Mouse (Mus musculus) forebrain, embryonic 12.5 days (tissue): ENCODE data around the gene 4833439L19Rik. TPM values are rescaled to one million over a fixed set of nuclear protein-coding genes. Genes with fewer than 3 reads are reported as not detected.

Experiments
- ATAC-seq: fragments of 200-750 bp; cut with Nextera tagmentation; 2 replicates; pipeline ENCODE4 v1.8.0; 2017; ENCODE audit warnings: moderate TSS enrichment; ENCODE audit not compliant: low FRiP score
- H3K27ac ChIP-seq: fragments of 300-500 bp; sonication (generic); 2 replicates; pipeline ENCODE4 v1.5.1; 2016; ENCODE audit warnings: mild to moderate bottlenecking
- H3K27me3 ChIP-seq: fragments of 300-500 bp; sonication (generic); 2 replicates; pipeline ENCODE4 v1.6.1; 2016; ENCODE audit warnings: mild to moderate bottlenecking
- H3K36me3 ChIP-seq: fragments of 300-500 bp; sonication (generic); replicated peaks from 2 replicates; pipeline ENCODE4 v1.6.1; 2016; ENCODE audit warnings: mild to moderate bottlenecking
- H3K4me1 ChIP-seq: fragments of 300-500 bp; sonication (generic); 2 replicates; pipeline ENCODE4 v1.6.1; 2016
- H3K4me2 ChIP-seq: fragments of 300-500 bp; sonication (generic); 2 replicates; pipeline ENCODE4 v1.6.1; 2016; ENCODE audit warnings: mild to moderate bottlenecking, moderate library complexity
- H3K4me3 ChIP-seq: fragments of 300-500 bp; sonication (generic); replicated peaks from 2 replicates; pipeline ENCODE4 v1.5.1; 2016; ENCODE audit warnings: mild to moderate bottlenecking
- H3K9ac ChIP-seq: fragments of 300-500 bp; sonication (generic); 2 replicates; pipeline ENCODE4 v1.6.1; 2016; ENCODE audit warnings: mild to moderate bottlenecking
- H3K9me3 ChIP-seq: fragments of 300-500 bp; sonication (generic); 2 replicates; pipeline ENCODE4 v1.6.1; 2016
- WGBS: fragments of 180-500 bp; shearing (Covaris S2); methylation state at CpG from one replicate; pipeline ENCODE4 v1.1.7; 2016; 5-methylcytosine and 5-hydroxymethylcytosine counted together
- polyA plus RNA-seq: library from polyadenylated mRNA; unstranded; fragments of >200 nt; fragmentation: Nextera tagmentation; extraction: Ambion mirVana; gene quantifications from 2 replicates; pipeline ENCODE4 v1.2.1, GENCODE M21; 2016

The 4833439L19Rik gene
- polyA plus RNA-seq, 1 experiment from 2014 or later = 243 TPM

GRCm38 (mm10) chr13:54560608-54561007 lies 4.6 kb downstream of the 4833439L19Rik start:
- 98% methylated on average over 7 of the region's 7 CpGs for WGBS
- no peak for ATAC-seq
- H3K27ac ChIP-seq = no peak overlapping the region
- no peak overlapping the region for H3K4me3 ChIP-seq
- H3K36me3 ChIP-seq = peaks cover 73% of the 10 kb centered on the region
- peaks cover 19% of the 10 kb centered on the region for H3K4me1 ChIP-seq
- no peak overlapping the region for H3K4me2 ChIP-seq
- no peaks in the 10 kb centered on the region for H3K27me3 ChIP-seq
- no peaks in the 10 kb centered on the region for H3K9me3 ChIP-seq
- no peak overlapping the region for H3K9ac ChIP-seq

GRCm38 (mm10) chr13:54559656-54560055 lies 5.6 kb downstream of the 4833439L19Rik start:
- 90% methylated on average over 2 of the region's 2 CpGs for WGBS

DNA sequence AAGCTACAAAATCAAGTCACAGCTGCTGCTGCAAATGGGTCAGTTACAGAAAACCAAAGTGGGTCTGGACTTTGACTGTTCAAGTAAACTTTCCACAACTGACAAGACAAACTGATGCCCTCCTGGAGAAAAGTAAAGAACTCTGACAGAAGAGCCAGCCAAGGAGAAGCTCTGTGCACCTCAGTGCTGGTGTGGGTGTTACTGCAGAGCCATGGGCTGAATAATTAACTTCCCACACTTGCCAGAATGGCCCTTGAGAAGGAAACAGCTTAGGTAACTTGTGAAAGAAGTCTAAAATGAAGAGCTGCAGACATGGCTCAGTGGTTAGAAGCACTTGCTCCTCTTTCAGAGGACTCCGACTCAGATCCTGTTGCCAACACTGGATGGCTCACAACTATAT lies 7.6 kb downstream of the 4833439L19Rik start:
- Histone ChIP-seq H3K9ac (no peak overlapping the region), H3K4me3 (no peak overlapping the region), H3K27ac (no peak overlapping the region), H3K4me2 (no peak overlapping the region), H3K4me1 (0 out of 2 replicates have a peak, but pooled peaks cover 2% of the 10 kb centered on the region), H3K9me3 (no peaks in the 10 kb centered on the region), H3K36me3 (peaks cover 93% of the 10 kb centered on the region), H3K27me3 (no peaks in the 10 kb centered on the region)
- ATAC-seq = no peak
- 90% methylated on average over 1 of the region's 1 CpGs for WGBS

More at GRCm38 (mm10) chr13:54559656-54560055, 5.6 kb downstream of the 4833439L19Rik start:
- Histone ChIP-seq H3K27ac (no peak overlapping the region), H3K4me1 (peaks cover 19% of the 10 kb centered on the region), H3K4me3 (no peak overlapping the region), H3K4me2 (no peak overlapping the region), H3K9ac (no peak overlapping the region), H3K27me3 (no peaks in the 10 kb centered on the region), H3K9me3 (no peaks in the 10 kb centered on the region), H3K36me3 (peaks cover 81% of the 10 kb centered on the region)
- no peak for ATAC-seq

DNA sequence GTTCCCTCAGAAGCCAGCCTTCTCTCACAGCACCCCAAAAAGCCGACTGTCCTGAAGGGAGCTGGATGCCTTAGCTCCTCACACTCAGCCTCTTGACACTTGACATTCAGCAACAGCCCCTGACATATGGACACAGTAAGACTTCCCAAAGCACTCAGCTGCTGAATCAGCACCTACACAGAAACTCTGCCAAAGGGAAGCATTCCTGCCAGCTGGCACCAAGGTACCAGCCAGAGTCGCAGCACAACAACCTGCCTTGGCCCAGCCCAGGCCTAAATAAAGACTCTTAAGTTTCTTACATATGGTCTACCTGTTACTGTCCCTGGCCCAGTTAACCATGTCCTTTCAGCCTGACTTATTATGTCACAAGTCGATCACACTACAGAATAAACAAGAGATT lies 8.4 kb downstream of the 4833439L19Rik start:
- no peaks in the 10 kb centered on the region for H3K9me3 ChIP-seq
- H3K4me1 ChIP-seq = no peaks in the 10 kb centered on the region
- no peak for ATAC-seq
- peaks cover 95% of the 10 kb centered on the region for H3K36me3 ChIP-seq
- H3K9ac ChIP-seq = no peak overlapping the region
- no peaks in the 10 kb centered on the region for H3K27me3 ChIP-seq
- H3K27ac ChIP-seq = no peak overlapping the region
- no peak overlapping the region for H3K4me3 ChIP-seq
- WGBS = 90% methylated on average over 3 of the region's 3 CpGs
- no peak overlapping the region for H3K4me2 ChIP-seq

GRCm38 (mm10) chr13:54556176-54556575 lies 9.1 kb downstream of the 4833439L19Rik start:
- Histone ChIP-seq H3K4me3 (no peak overlapping the region), H3K4me2 (no peak overlapping the region), H3K9ac (no peak overlapping the region), H3K36me3 (peaks cover 95% of the 10 kb centered on the region), H3K4me1 (no peaks in the 10 kb centered on the region), H3K27me3 (no peaks in the 10 kb centered on the region), H3K9me3 (no peaks in the 10 kb centered on the region), H3K27ac (no peak overlapping the region)
- ATAC-seq = no peak
- WGBS = 93% methylated on average over 9 of the region's 9 CpGs

- Histone ChIP-seq H3K4me1 (no peaks in the 10 kb centered on the region), H3K4me2 (no peak overlapping the region), H3K27me3 (no peaks in the 10 kb centered on the region), H3K27ac (no peak overlapping the region), H3K9ac (no peak overlapping the region), H3K4me3 (no peak overlapping the region), H3K36me3 (peaks cover 57% of the 10 kb centered on the region), H3K9me3 (no peaks in the 10 kb centered on the region)
- 84% methylated on average over 7 of the region's 7 CpGs for WGBS
- ATAC-seq = no peak
Observed at GRCm38 (mm10) chr13:54548036-54548435, 17.2 kb downstream of the 4833439L19Rik start.

- H3K9ac ChIP-seq = no peak overlapping the region
- H3K9me3 ChIP-seq = no peaks in the 10 kb centered on the region
- H3K4me1 ChIP-seq = no peaks in the 10 kb centered on the region
- no peak overlapping the region for H3K27ac ChIP-seq
- ATAC-seq = no peak
- H3K4me2 ChIP-seq = no peak overlapping the region
- no peaks in the 10 kb centered on the region for H3K27me3 ChIP-seq
- H3K36me3 ChIP-seq = peaks cover 66% of the 10 kb centered on the region
- no peak overlapping the region for H3K4me3 ChIP-seq
Observed at GRCm38 (mm10) chr13:54532134-54532533, 33.1 kb downstream of the 4833439L19Rik start.

DNA sequence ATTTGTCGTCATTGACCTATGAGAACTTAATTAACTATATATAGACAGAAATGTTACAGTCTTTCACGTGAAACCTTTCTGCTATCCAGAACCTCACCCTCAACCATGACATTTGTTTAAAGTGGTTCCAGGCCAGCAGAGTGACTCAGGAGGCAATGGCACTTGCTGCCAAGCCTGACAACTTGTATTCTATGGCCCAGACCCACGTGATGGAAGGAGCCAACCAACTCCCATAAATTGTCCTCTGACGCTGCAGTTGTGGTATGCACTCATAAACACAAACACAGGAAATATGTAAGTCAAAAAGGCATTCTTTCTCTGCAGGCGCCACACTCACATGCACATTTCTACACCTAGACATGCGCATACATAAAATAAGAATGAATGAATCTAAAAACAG lies 38.1 kb downstream of the 4833439L19Rik start:
- 88% methylated on average over 6 of the region's 6 CpGs for WGBS
- H3K9me3 ChIP-seq = no peaks in the 10 kb centered on the region
- H3K4me3 ChIP-seq = no peak overlapping the region
- no peaks in the 10 kb centered on the region for H3K4me1 ChIP-seq
- no peaks in the 10 kb centered on the region for H3K27me3 ChIP-seq
- ATAC-seq = no peak
- H3K4me2 ChIP-seq = no peak overlapping the region
- H3K9ac ChIP-seq = no peak overlapping the region
- peaks cover 67% of the 10 kb centered on the region for H3K36me3 ChIP-seq
- no peak overlapping the region for H3K27ac ChIP-seq

- no peaks in the 10 kb centered on the region for H3K4me1 ChIP-seq
- H3K36me3 ChIP-seq = peaks cover 22% of the 10 kb centered on the region
- H3K4me2 ChIP-seq = no peak overlapping the region
- H3K9ac ChIP-seq = no peak overlapping the region
- H3K9me3 ChIP-seq = no peaks in the 10 kb centered on the region
- ATAC-seq = no peak
- no peak overlapping the region for H3K4me3 ChIP-seq
- no peak overlapping the region for H3K27ac ChIP-seq
- H3K27me3 ChIP-seq = no peaks in the 10 kb centered on the region
Observed at GRCm38 (mm10) chr13:54521181-54521580, 44.1 kb downstream of the 4833439L19Rik start.

DNA sequence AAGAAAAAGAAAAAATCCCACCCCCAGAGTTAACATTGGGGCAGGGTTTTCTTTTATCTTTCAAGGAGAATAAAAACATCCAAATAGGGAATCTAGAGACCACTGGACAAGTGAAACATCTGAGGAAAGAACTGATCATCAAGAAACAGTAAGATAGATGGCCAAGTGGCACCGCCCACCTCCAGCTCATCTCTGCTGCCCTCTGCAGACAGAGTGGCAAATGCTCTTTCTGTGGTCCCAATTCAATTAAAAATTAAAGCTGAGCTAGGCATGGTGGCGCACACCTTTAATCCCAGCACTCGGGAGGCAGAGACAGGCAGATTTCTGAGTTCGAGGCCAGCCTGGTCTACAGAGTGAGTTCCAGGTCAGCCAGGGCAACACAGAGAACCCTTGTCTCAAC lies 45.0 kb downstream of the 4833439L19Rik start:
- WGBS = 90% methylated on average over 4 of the region's 4 CpGs
- Histone ChIP-seq H3K27ac (no peak overlapping the region), H3K9me3 (no peaks in the 10 kb centered on the region), H3K36me3 (peaks cover 18% of the 10 kb centered on the region), H3K27me3 (no peaks in the 10 kb centered on the region), H3K4me2 (no peak overlapping the region), H3K9ac (no peak overlapping the region), H3K4me3 (no peak overlapping the region), H3K4me1 (no peaks in the 10 kb centered on the region)
- no peak for ATAC-seq

- 92% methylated on average over 1 of the region's 1 CpGs for WGBS
- H3K4me2 ChIP-seq = no peak overlapping the region
- no peak for ATAC-seq
- H3K9me3 ChIP-seq = no peaks in the 10 kb centered on the region
- H3K27me3 ChIP-seq = peaks cover 6% of the 10 kb centered on the region
- no peak overlapping the region for H3K9ac ChIP-seq
- H3K27ac ChIP-seq = no peak overlapping the region
- H3K36me3 ChIP-seq = no peaks in the 10 kb centered on the region
- H3K4me3 ChIP-seq = no peak overlapping the region
- H3K4me1 ChIP-seq = peaks cover 17% of the 10 kb centered on the region
Observed at GRCm38 (mm10) chr13:54505920-54506319, 59.3 kb downstream of the 4833439L19Rik start.

DNA sequence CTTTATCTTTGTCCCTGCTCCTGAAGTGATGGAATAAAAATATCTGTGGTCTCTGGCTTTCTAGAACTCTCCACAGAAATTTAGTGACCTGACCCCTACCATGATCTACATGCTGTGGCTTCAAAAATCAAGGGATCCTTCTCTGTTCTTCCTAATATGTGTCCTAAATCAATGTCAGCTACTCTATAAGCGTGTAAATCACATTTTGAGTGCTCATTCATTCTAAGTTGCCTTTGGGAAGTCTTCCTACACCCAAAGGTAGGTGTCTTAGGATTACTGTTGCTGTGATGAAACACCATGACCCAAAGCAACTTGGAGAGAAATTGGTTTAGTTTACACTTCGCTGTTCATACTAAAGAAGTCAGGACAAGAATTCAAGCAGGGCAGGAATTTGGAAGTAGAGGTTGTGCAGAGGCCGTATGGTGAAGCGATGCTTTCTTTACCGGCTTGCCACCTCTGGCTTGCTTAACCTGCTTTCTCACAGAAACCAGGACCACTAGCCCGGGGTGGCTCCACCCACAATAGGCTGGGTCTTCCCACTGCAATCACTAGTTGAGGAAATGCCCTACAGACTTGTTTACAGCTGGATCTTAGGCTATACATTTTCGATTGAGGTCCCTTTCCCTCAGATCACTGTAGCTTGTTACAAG lies 60.5 kb downstream of the 4833439L19Rik start:
- no peaks in the 10 kb centered on the region for H3K9me3 ChIP-seq
- peak overlapping the region; percentile 77 for H3K4me3 ChIP-seq
- H3K9ac ChIP-seq = peak overlapping the region; percentile 88
- peak overlapping the region; percentile 89 for H3K4me2 ChIP-seq
- no peaks in the 10 kb centered on the region for H3K36me3 ChIP-seq
- H3K27me3 ChIP-seq = peaks cover 6% of the 10 kb centered on the region
- H3K27ac ChIP-seq = peak overlapping the region; percentile 75; the same call in 1 of the 2 replicates
- 46% methylated on average over 7 of the region's 7 CpGs for WGBS
- H3K4me1 ChIP-seq = peaks cover 17% of the 10 kb centered on the region
- no peak for ATAC-seq
